Mouse (Mus musculus): ENCODE measurements around the gene C2cd6. TPM values are rescaled to one million over a fixed set of nuclear protein-coding genes. Genes with fewer than 3 reads are reported as not detected.

C2cd6 gene
- polyA plus RNA-seq, 1 experiment from 2014 or later, result not detected

DNA sequence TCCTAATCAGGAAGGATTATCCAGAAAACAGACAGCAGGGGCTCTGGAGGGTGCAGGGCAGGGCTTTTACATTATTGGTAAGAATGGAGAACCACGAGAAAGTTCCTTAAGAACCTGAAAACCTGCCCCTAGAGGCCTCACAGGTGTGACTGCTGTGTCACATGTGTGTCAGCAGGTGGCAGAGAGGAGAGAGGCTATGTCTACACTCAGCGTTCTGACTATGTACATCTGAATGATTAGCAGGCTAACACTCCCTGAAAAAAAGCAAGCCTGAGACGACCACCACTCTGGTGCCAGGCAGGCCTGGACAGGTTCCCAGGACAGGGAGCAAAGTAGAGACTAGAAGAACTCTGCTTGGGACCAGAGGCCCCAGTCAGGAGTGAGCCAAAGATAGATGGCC is 23.8 kb downstream of the C2cd6 start:
- Histone ChIP-seq H3K9ac (replicated peaks; ENCODE audit: low read depth, low read length) (no peak overlapping the region), H3K27me3 (ENCODE audit: control insufficient read depth, insufficient read depth, low read length) (no peaks in the 10 kb centered on the region), H3K9me3 (ENCODE audit: control insufficient read depth, low read depth, low read length) (no peaks in the 10 kb centered on the region), H3K36me3 (ENCODE audit: control insufficient read depth, insufficient read depth, low read length) (no peaks in the 10 kb centered on the region), H3K4me3 (ENCODE audit: low read depth, low read length) (no peak overlapping the region), H3K27ac (ENCODE audit: low read length) (no peak overlapping the region), H3K4me1 (ENCODE audit: control insufficient read depth, insufficient read depth, low read length) (no peaks in the 10 kb centered on the region), H3K4me2 (replicated peaks; ENCODE audit: low read depth, low read length) (no peak overlapping the region)
- ATAC-seq (ENCODE audit: insufficient number of reproducible peaks, insufficient read depth, low FRiP score, low read depth), result no peak
- WGBS, result 37% methylated on average over 3 of the region's 3 CpGs

DNA sequence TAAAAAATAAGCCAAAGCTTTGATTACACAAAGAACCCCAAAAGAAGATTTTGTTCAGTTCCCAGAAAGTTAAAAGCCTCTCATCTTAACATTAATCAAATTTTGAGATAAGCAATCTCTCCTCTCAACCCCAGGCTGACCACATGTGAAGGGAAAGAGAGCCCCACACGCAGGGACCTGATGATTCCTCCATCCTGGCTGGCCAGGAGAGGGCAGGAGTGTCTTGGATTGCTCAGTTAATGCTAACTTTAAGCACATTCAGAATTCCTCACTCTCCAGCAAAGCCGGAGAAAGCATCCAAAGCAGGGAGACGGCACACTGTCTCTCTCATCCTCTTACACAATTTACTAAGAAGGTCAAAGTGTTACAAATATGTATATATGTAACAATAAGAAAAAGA is 26.7 kb downstream of the C2cd6 start:
- Histone ChIP-seq H3K27me3 (ENCODE audit: control insufficient read depth, insufficient read depth, low read length) (no peaks in the 10 kb centered on the region), H3K9ac (replicated peaks; ENCODE audit: low read depth, low read length) (no peak overlapping the region), H3K4me2 (replicated peaks; ENCODE audit: low read depth, low read length) (no peak overlapping the region), H3K9me3 (ENCODE audit: control insufficient read depth, low read depth, low read length) (no peaks in the 10 kb centered on the region), H3K36me3 (ENCODE audit: control insufficient read depth, insufficient read depth, low read length) (no peaks in the 10 kb centered on the region), H3K4me3 (ENCODE audit: low read depth, low read length) (no peak overlapping the region), H3K4me1 (ENCODE audit: control insufficient read depth, insufficient read depth, low read length) (no peaks in the 10 kb centered on the region), H3K27ac (ENCODE audit: low read length) (no peak overlapping the region)
- 4% methylated on average over 3 of the region's 3 CpGs for WGBS
- no peak; the same call in 1 of the 2 replicates for ATAC-seq (ENCODE audit: insufficient number of reproducible peaks, insufficient read depth, low FRiP score, low read depth)

DNA sequence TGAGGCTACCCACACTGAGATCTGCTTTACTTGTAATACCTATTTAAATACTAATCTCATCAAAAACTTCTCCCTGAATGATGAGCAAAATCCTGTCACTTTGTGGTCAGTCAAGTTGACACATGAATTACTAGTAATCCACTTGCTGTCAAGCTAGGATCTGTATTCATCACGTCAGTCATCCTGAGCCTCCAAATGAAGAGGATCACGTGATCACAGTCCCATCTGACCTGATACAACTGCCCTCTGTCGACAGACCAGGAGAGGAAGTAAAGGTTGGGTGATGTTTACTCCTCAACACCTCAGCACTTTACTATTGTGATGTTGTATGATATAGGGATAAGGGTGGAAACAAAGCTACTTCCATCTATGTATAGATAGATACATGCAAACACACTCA is 31.0 kb downstream of the C2cd6 start:
- Histone ChIP-seq H3K9me3 (ENCODE audit: control insufficient read depth, low read depth, low read length) (no peaks in the 10 kb centered on the region), H3K9ac (replicated peaks; ENCODE audit: low read depth, low read length) (no peak overlapping the region), H3K36me3 (ENCODE audit: control insufficient read depth, insufficient read depth, low read length) (no peaks in the 10 kb centered on the region), H3K4me2 (replicated peaks; ENCODE audit: low read depth, low read length) (no peak overlapping the region), H3K4me3 (ENCODE audit: low read depth, low read length) (no peak overlapping the region), H3K27me3 (ENCODE audit: control insufficient read depth, insufficient read depth, low read length) (no peaks in the 10 kb centered on the region), H3K27ac (ENCODE audit: low read length) (no peak overlapping the region), H3K4me1 (ENCODE audit: control insufficient read depth, insufficient read depth, low read length) (no peaks in the 10 kb centered on the region)
- no peak for ATAC-seq (ENCODE audit: insufficient number of reproducible peaks, insufficient read depth, low FRiP score, low read depth)
- WGBS, result 55% methylated on average over 3 of the region's 3 CpGs

DNA sequence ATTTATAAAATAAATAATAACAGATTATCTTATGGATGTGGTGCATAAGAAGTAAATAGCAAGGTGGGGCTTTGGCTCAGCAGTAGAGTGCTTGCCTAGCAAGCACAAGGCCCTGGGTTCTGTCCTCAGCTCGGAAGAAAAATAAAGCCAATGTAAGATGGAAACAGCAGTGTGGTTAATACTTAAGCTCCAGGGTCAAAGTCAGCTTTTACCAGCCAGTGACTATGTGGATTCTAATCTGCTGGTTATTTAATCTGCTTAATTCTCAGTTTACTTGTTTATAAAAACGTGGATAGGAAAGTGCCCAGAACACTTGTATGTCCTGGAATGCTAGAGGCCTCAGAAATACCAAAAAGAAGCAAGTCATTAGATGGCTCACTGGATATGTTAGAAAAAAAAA is 37.7 kb downstream of the C2cd6 start:
- Histone ChIP-seq H3K9me3 (ENCODE audit: control insufficient read depth, low read depth, low read length) (no peaks in the 10 kb centered on the region), H3K4me3 (ENCODE audit: low read depth, low read length) (no peak overlapping the region), H3K4me1 (ENCODE audit: control insufficient read depth, insufficient read depth, low read length) (0 out of 2 replicates have a peak, but pooled peaks cover 5% of the 10 kb centered on the region), H3K27ac (ENCODE audit: low read length) (no peak overlapping the region), H3K27me3 (ENCODE audit: control insufficient read depth, insufficient read depth, low read length) (no peaks in the 10 kb centered on the region), H3K9ac (replicated peaks; ENCODE audit: low read depth, low read length) (no peak overlapping the region), H3K4me2 (replicated peaks; ENCODE audit: low read depth, low read length) (no peak overlapping the region), H3K36me3 (ENCODE audit: control insufficient read depth, insufficient read depth, low read length) (no peaks in the 10 kb centered on the region)
- ATAC-seq (ENCODE audit: insufficient number of reproducible peaks, insufficient read depth, low FRiP score, low read depth), result no peak
- 62% methylated on average over 2 of the region's 2 CpGs for WGBS

DNA sequence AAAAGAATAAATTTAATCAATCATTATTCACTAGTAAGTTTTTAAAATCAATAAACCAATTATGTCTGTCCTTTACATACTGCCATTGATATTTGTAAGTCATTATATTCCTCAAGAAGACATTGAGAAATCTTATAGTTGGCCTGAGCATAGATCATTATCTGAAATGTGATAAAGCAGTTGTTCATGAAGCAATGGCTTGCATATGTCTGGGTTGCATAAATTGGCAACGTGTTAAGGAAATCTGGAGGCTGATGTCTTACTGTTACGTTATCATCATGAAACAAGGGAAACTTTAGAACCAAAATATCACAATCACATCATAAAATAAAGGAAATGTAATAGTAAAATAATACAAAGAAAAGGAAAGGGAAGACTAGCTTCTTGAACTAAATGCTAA is 43.4 kb downstream of the C2cd6 start:
- Histone ChIP-seq H3K9me3 (ENCODE audit: control insufficient read depth, low read depth, low read length) (no peaks in the 10 kb centered on the region), H3K27ac (ENCODE audit: low read length) (no peak overlapping the region), H3K4me1 (ENCODE audit: control insufficient read depth, insufficient read depth, low read length) (0 out of 2 replicates have a peak, but pooled peaks cover 5% of the 10 kb centered on the region), H3K9ac (replicated peaks; ENCODE audit: low read depth, low read length) (no peak overlapping the region), H3K27me3 (ENCODE audit: control insufficient read depth, insufficient read depth, low read length) (no peaks in the 10 kb centered on the region), H3K36me3 (ENCODE audit: control insufficient read depth, insufficient read depth, low read length) (no peaks in the 10 kb centered on the region), H3K4me3 (ENCODE audit: low read depth, low read length) (no peak overlapping the region), H3K4me2 (replicated peaks; ENCODE audit: low read depth, low read length) (no peak overlapping the region)
- no peak for ATAC-seq (ENCODE audit: insufficient number of reproducible peaks, insufficient read depth, low FRiP score, low read depth)
- WGBS, result 77% methylated on average over 2 of the region's 2 CpGs

DNA sequence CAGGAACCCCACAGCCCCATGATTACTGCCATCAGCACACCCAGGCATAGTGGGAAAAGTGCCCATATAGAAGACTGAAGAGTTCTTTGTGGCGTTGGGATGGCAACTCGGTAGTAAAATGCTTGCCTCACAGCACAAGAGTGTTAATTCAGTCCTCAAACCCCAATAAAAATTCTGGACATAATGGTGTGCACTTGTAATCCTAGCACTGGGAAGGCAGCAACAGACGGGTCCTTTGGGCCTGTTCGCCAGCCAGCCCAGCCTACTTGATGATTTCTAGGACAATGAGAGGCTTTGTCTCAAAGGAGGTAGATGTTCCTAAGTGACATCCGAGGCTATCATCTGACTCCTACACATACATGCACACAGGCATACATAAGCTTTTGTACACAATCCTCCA is 57.0 kb downstream of the C2cd6 start:
- Histone ChIP-seq H3K4me3 (ENCODE audit: low read depth, low read length) (no peak overlapping the region), H3K4me2 (replicated peaks; ENCODE audit: low read depth, low read length) (no peak overlapping the region), H3K9ac (replicated peaks; ENCODE audit: low read depth, low read length) (no peak overlapping the region), H3K9me3 (ENCODE audit: control insufficient read depth, low read depth, low read length) (no peaks in the 10 kb centered on the region), H3K36me3 (ENCODE audit: control insufficient read depth, insufficient read depth, low read length) (no peaks in the 10 kb centered on the region), H3K27ac (ENCODE audit: low read length) (no peak overlapping the region), H3K4me1 (ENCODE audit: control insufficient read depth, insufficient read depth, low read length) (no peaks in the 10 kb centered on the region), H3K27me3 (ENCODE audit: control insufficient read depth, insufficient read depth, low read length) (no peaks in the 10 kb centered on the region)
- 86% methylated on average over 5 of the region's 5 CpGs for WGBS
- no peak for ATAC-seq (ENCODE audit: insufficient number of reproducible peaks, insufficient read depth, low FRiP score, low read depth)

DNA sequence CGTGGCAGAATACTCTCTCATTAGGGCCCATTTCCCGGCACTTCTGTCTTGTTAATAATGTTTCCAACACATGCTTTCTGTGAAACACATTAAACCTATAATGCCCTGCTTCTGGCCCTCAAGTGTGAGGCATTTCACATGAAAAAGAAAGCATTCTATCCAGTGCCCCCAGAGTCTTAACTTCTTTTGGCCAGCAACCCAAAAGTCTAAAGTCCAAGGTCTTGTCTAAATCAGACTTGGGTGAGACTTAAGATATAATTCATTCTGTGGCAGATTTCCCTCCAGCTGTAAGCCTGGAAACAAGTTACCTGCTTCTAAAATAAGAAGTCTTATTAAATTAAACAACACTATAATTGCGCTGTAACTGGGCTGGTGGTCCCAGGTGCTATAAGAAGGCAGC is 73.1 kb downstream of the C2cd6 start:
- no peaks in the 10 kb centered on the region for H3K4me1 ChIP-seq (ENCODE audit: control insufficient read depth, insufficient read depth, low read length)
- no peak overlapping the region for H3K4me2 ChIP-seq (replicated peaks; ENCODE audit: low read depth, low read length)
- no peak for ATAC-seq (ENCODE audit: insufficient number of reproducible peaks, insufficient read depth, low FRiP score, low read depth)
- no peak overlapping the region for H3K9ac ChIP-seq (replicated peaks; ENCODE audit: low read depth, low read length)
- H3K36me3 ChIP-seq (ENCODE audit: control insufficient read depth, insufficient read depth, low read length), result no peaks in the 10 kb centered on the region
- no peaks in the 10 kb centered on the region for H3K27me3 ChIP-seq (ENCODE audit: control insufficient read depth, insufficient read depth, low read length)
- no peak overlapping the region for H3K4me3 ChIP-seq (ENCODE audit: low read depth, low read length)
- no peak overlapping the region for H3K27ac ChIP-seq (ENCODE audit: low read length)
- WGBS, result 65% methylated on average over 3 of the region's 3 CpGs
- H3K9me3 ChIP-seq (ENCODE audit: control insufficient read depth, low read depth, low read length), result no peaks in the 10 kb centered on the region

DNA sequence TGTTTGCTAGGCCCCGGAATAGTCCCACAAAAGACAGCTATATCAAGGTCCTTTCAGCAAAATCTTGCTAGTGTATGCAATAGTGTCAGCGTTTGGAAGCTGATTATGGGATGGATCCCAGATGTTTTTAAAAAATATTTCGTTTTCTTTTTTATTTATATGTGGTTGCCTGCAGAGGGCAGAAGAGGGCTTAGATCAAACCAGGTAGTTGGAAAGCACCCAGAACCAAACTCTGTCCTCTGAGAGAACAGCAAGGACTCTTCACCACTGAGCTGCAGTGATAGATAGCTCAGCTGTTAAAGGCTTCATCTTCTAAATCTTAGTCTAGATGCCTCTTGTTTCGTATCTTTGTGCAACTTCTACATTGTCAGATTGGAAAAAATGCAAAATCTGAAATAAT is 85.5 kb downstream of the C2cd6 start:
- ATAC-seq (ENCODE audit: insufficient number of reproducible peaks, insufficient read depth, low FRiP score, low read depth), result no peak
- H3K4me2 ChIP-seq (replicated peaks; ENCODE audit: low read depth, low read length), result no peak overlapping the region
- no peak overlapping the region for H3K9ac ChIP-seq (replicated peaks; ENCODE audit: low read depth, low read length)
- no peak overlapping the region for H3K4me3 ChIP-seq (ENCODE audit: low read depth, low read length)
- H3K36me3 ChIP-seq (ENCODE audit: control insufficient read depth, insufficient read depth, low read length), result no peaks in the 10 kb centered on the region
- no peaks in the 10 kb centered on the region for H3K9me3 ChIP-seq (ENCODE audit: control insufficient read depth, low read depth, low read length)
- no peaks in the 10 kb centered on the region for H3K4me1 ChIP-seq (ENCODE audit: control insufficient read depth, insufficient read depth, low read length)
- H3K27me3 ChIP-seq (ENCODE audit: control insufficient read depth, insufficient read depth, low read length), result no peaks in the 10 kb centered on the region
- 28% methylated on average over 4 of the region's 4 CpGs for WGBS
- no peak overlapping the region for H3K27ac ChIP-seq (ENCODE audit: low read length)
